Mouse (Mus musculus) limb, embryonic 14.5 days (tissue): Measurements from ENCODE around the gene Atp8b4. TPM values are rescaled to one million over a fixed set of nuclear protein-coding genes. Genes with fewer than 3 reads are reported as not detected.

Experiments used
- ATAC-seq: fragments of 200-750 bp; cut with Nextera tagmentation; 2 replicates; pipeline ENCODE4 v1.8.0; 2017; ENCODE audit warnings: low read depth, moderate number of reproducible peaks, moderate TSS enrichment; ENCODE audit not compliant: low FRiP score
- DNase-seq: peaks from one replicate; pipeline ENCODE4 v3.0.0-alpha.2; 2015; ENCODE audit warnings: low spot score
- H3K27ac ChIP-seq: fragments of 300-500 bp; sonication (generic); replicated peaks from 2 replicates; pipeline ENCODE4 v1.5.1; 2014; ENCODE audit warnings: low read depth, mild to moderate bottlenecking, low read length, moderate library complexity, mixed read lengths
- H3K27me3 ChIP-seq: fragments of 300-500 bp; sonication (generic); 2 replicates; pipeline ENCODE4 v1.6.1; 2014; ENCODE audit warnings: low read length, mixed read lengths; ENCODE audit not compliant: control insufficient read depth, insufficient read depth
- H3K36me3 ChIP-seq: fragments of 300-500 bp; sonication (generic); 2 replicates; pipeline ENCODE4 v1.6.1; 2014; ENCODE audit warnings: mild to moderate bottlenecking, low read length, moderate library complexity, mixed read lengths; ENCODE audit not compliant: control insufficient read depth, insufficient read depth
- H3K4me1 ChIP-seq: fragments of 300-500 bp; sonication (generic); 2 replicates; pipeline ENCODE4 v1.6.1; 2014; ENCODE audit warnings: antibody characterized with exemption, low read length, mixed read lengths; ENCODE audit not compliant: control insufficient read depth, insufficient read depth
- H3K4me2 ChIP-seq: fragments of 300-500 bp; sonication (generic); replicated peaks from 2 replicates; pipeline ENCODE4 v1.6.1; 2014; ENCODE audit warnings: low read depth, mild to moderate bottlenecking, low read length, moderate library complexity; ENCODE audit not compliant: severe bottlenecking
- H3K4me3 ChIP-seq: fragments of 300-500 bp; sonication (generic); replicated peaks from 2 replicates; pipeline ENCODE4 v1.5.1; 2014; ENCODE audit warnings: low read length
- H3K9ac ChIP-seq: fragments of 300-500 bp; sonication (generic); 2 replicates; pipeline ENCODE4 v1.6.1; 2014; ENCODE audit warnings: mild to moderate bottlenecking, low read depth, low read length, moderate library complexity; ENCODE audit not compliant: severe bottlenecking
- H3K9me3 ChIP-seq: fragments of 300-500 bp; sonication (generic); 2 replicates; pipeline ENCODE4 v1.6.1; 2016; ENCODE audit warnings: low read length; ENCODE audit not compliant: control insufficient read depth
- POLR2A ChIP-seq: fragments of 200-500 bp; IDR thresholded peaks from 2 replicates; pipeline ENCODE4 v1.8.0; 2012; ENCODE audit warnings: inconsistent platforms, mild to moderate bottlenecking, moderate library complexity, borderline replicate concordance; ENCODE audit not compliant: insufficient read depth, insufficient read length; ENCODE audit errors: extremely low read depth
- WGBS: fragments of 180-500 bp; shearing (Covaris S2); extraction: QIAGEN DNeasy Blood & Tissue Kit; methylation state at CpG from one replicate; pipeline ENCODE4 v1.1.7; 2014; 5-methylcytosine and 5-hydroxymethylcytosine counted together
- polyA plus RNA-seq, 2 experiments: library from polyadenylated mRNA; depleted of rRNA in 1 of 2; stranded (reverse) in 1 of 2; unstranded in 1 of 2; fragments of >200 nt; fragmentation: Nextera tagmentation in 1 of 2; extraction: Ambion mirVana in 1 of 2; gene quantifications; 2 replicates each; pipeline versions ENCODE4 v1.2.1 to v1.2.3; 2012 to 2014

The Atp8b4 gene
- polyA plus RNA-seq, 2 experiments, result 0.36 to 0.40 TPM

GRCm38 (mm10) chr2:126496838-126497237 lies 3.6 kb downstream of the Atp8b4 start:
- Histone ChIP-seq H3K9me3 (no peaks in the 10 kb centered on the region), H3K4me1 (no peaks in the 10 kb centered on the region), H3K27me3 (no peaks in the 10 kb centered on the region), H3K9ac (no peak overlapping the region), H3K36me3 (no peaks in the 10 kb centered on the region), H3K4me3 (no peak overlapping the region), H3K27ac (no peak overlapping the region), H3K4me2 (no peak overlapping the region)
- TF ChIP-seq POLR2A, result no peak
- ATAC-seq, result no peak
- 87% methylated on average over 9 of the region's 9 CpGs for WGBS
- DNase-seq, result no peak

- Histone ChIP-seq H3K27ac (no peak overlapping the region), H3K4me2 (no peak overlapping the region), H3K9ac (no peak overlapping the region), H3K4me1 (no peaks in the 10 kb centered on the region), H3K9me3 (no peaks in the 10 kb centered on the region), H3K36me3 (no peaks in the 10 kb centered on the region), H3K27me3 (no peaks in the 10 kb centered on the region), H3K4me3 (no peak overlapping the region)
- ATAC-seq, result no peak
- TF ChIP-seq POLR2A, result no peak
- WGBS, result 84% methylated on average over 14 of the region's 14 CpGs
- no peak for DNase-seq
Observed at GRCm38 (mm10) chr2:126495832-126496695, 4.4 kb downstream of the Atp8b4 start.

GRCm38 (mm10) chr2:126495230-126495629 lies 5.2 kb downstream of the Atp8b4 start:
- ATAC-seq (no peak), DNase-seq (no peak)
- 42% methylated on average over 7 of the region's 7 CpGs for WGBS
- no peak overlapping the region for H3K9ac ChIP-seq
- H3K4me3 ChIP-seq, result no peak overlapping the region
- no peaks in the 10 kb centered on the region for H3K9me3 ChIP-seq
- H3K36me3 ChIP-seq, result no peaks in the 10 kb centered on the region
- no peak overlapping the region for H3K27ac ChIP-seq
- TF ChIP-seq POLR2A, result no peak
- H3K4me1 ChIP-seq, result no peaks in the 10 kb centered on the region
- no peaks in the 10 kb centered on the region for H3K27me3 ChIP-seq
- H3K4me2 ChIP-seq, result no peak overlapping the region

- H3K4me3 ChIP-seq, result no peak overlapping the region
- no peak overlapping the region for H3K27ac ChIP-seq
- WGBS, result 73% methylated on average over 8 of the region's 8 CpGs
- DNase-seq, result no peak
- no peak for ATAC-seq
- H3K9ac ChIP-seq, result no peak overlapping the region
- TF ChIP-seq POLR2A, result no peak
- no peaks in the 10 kb centered on the region for H3K36me3 ChIP-seq
- H3K27me3 ChIP-seq, result no peaks in the 10 kb centered on the region
- no peaks in the 10 kb centered on the region for H3K9me3 ChIP-seq
- H3K4me2 ChIP-seq, result no peak overlapping the region
- no peaks in the 10 kb centered on the region for H3K4me1 ChIP-seq
Observed at GRCm38 (mm10) chr2:126493306-126493705, 7.2 kb downstream of the Atp8b4 start.

- H3K4me3 ChIP-seq, result no peak overlapping the region
- H3K9ac ChIP-seq, result no peak overlapping the region
- no peaks in the 10 kb centered on the region for H3K36me3 ChIP-seq
- WGBS, result 42% methylated on average over 5 of the region's 5 CpGs
- no peak for TF ChIP-seq POLR2A
- no peak overlapping the region for H3K27ac ChIP-seq
- no peaks in the 10 kb centered on the region for H3K9me3 ChIP-seq
- DNase-seq (no peak), ATAC-seq (no peak)
- no peaks in the 10 kb centered on the region for H3K27me3 ChIP-seq
- H3K4me1 ChIP-seq, result no peaks in the 10 kb centered on the region
- H3K4me2 ChIP-seq, result no peak overlapping the region
Observed at GRCm38 (mm10) chr2:126492713-126493112, 7.8 kb downstream of the Atp8b4 start.
